Mouse (Mus musculus): ENCODE results near the gene Stk24. TPM values are rescaled to one million over a fixed set of nuclear protein-coding genes. Genes with fewer than 3 reads are reported as not detected.
A peak's percentile ranks its signal among the peaks of the same experiment; 100 is the strongest.

The Stk24 gene
- polyA plus RNA-seq (2012; fragmentation: generic; extraction: Trizol): 29.8 TPM
- long read RNA-seq, experiment 1, transcript Stk24-201 (11 exons, 2,676 nt): major isoform, 11 of 17 reads
- long read RNA-seq, experiment 1, partial matches to known transcripts: 3 of 17 reads
- long read RNA-seq, experiment 1, other reads (novel, unspliced or antisense): 3 of 17 reads
- long read RNA-seq, experiment 2, transcript Stk24-201 (11 exons, 2,676 nt): major isoform, 40 of 50 reads
- long read RNA-seq, experiment 2, partial matches to known transcripts: 5 of 50 reads
- long read RNA-seq, experiment 2, other reads (novel, unspliced or antisense): 5 of 50 reads

- H3K36me3 ChIP-seq (ENCODE audit: control insufficient read depth, insufficient read depth): peaks cover 28% of the 10 kb centered on the region
- H3ac ChIP-seq (ENCODE audit: control insufficient read depth, insufficient read length, low read depth): peak within 1 kb of the TSS; percentile 98
- TF ChIP-seq USF1 (IDR thresholded peaks at IDR 0.05; ENCODE audit: low read depth): no peak
- TF ChIP-seq CTCF (IDR thresholded peaks at IDR 0.05; ENCODE audit: control insufficient read depth, insufficient read depth, insufficient read length): no peak
- no peak for TF ChIP-seq CEBPB (IDR thresholded peaks at IDR 0.05; ENCODE audit: low read depth)
- TF ChIP-seq MAX (IDR thresholded peaks at IDR 0.05): no peak
- TF ChIP-seq FOSL1 (IDR thresholded peaks at IDR 0.05; ENCODE audit: insufficient read depth, low read length, poor library complexity, severe bottlenecking): no peak
- no peak for TF ChIP-seq MYOG (IDR thresholded peaks at IDR 0.05; ENCODE audit: control insufficient read depth, extremely low read depth, insufficient read length)
- no peak for TF ChIP-seq MYOD1 (IDR thresholded peaks at IDR 0.05; ENCODE audit: control insufficient read depth, insufficient read length, low read depth)
- no peaks in the 10 kb centered on the region for H3K27me3 ChIP-seq (ENCODE audit: control insufficient read depth, insufficient read depth, insufficient read length)
- H3K79me2 ChIP-seq (ENCODE audit: control insufficient read depth, insufficient read depth): peaks cover 41% of the 10 kb centered on the region
- H3K4me3 ChIP-seq (ENCODE audit: insufficient read depth, poor library complexity, severe bottlenecking): peak within 1 kb of the TSS; percentile 83
- peaks cover 40% of the 10 kb centered on the region for H3K79me3 ChIP-seq (ENCODE audit: low read depth)
Measured at GRCm38 (mm10) chr14:121379827-121380145, at the start of gene Stk24. Stk24 (minus strand) TSS chr14:121380011.

- H3ac ChIP-seq (ENCODE audit: control insufficient read depth, insufficient read length, low read depth): no peak overlapping the region
- TF ChIP-seq MYOD1 (IDR thresholded peaks at IDR 0.05; ENCODE audit: control insufficient read depth, insufficient read length, low read depth) (no peak), FOSL1 (IDR thresholded peaks at IDR 0.05; ENCODE audit: insufficient read depth, low read length, poor library complexity, severe bottlenecking) (no peak), MYOG (IDR thresholded peaks at IDR 0.05; ENCODE audit: control insufficient read depth, extremely low read depth, insufficient read length) (no peak), CEBPB (IDR thresholded peaks at IDR 0.05; ENCODE audit: low read depth) (no peak), CTCF (IDR thresholded peaks at IDR 0.05; ENCODE audit: control insufficient read depth, insufficient read depth, insufficient read length) (no peak), MAX (IDR thresholded peaks at IDR 0.05) (no peak), USF1 (IDR thresholded peaks at IDR 0.05; ENCODE audit: low read depth) (no peak)
- no peaks in the 10 kb centered on the region for H3K36me3 ChIP-seq (ENCODE audit: control insufficient read depth, insufficient read depth)
- no peaks in the 10 kb centered on the region for H3K79me2 ChIP-seq (ENCODE audit: control insufficient read depth, insufficient read depth)
- no peaks in the 10 kb centered on the region for H3K79me3 ChIP-seq (ENCODE audit: low read depth)
- H3K4me3 ChIP-seq (ENCODE audit: insufficient read depth, poor library complexity, severe bottlenecking): no peak overlapping the region
- H3K27me3 ChIP-seq (ENCODE audit: control insufficient read depth, insufficient read depth, insufficient read length): no peaks in the 10 kb centered on the region
Measured at GRCm38 (mm10) chr14:121428148-121428547, 48.3 kb upstream of the Stk24 start.

- Histone ChIP-seq H3K36me3 (ENCODE audit: control insufficient read depth, insufficient read depth) (no peaks in the 10 kb centered on the region), H3K79me2 (ENCODE audit: control insufficient read depth, insufficient read depth) (no peaks in the 10 kb centered on the region), H3K79me3 (ENCODE audit: low read depth) (no peaks in the 10 kb centered on the region), H3K27me3 (ENCODE audit: control insufficient read depth, insufficient read depth, insufficient read length) (no peaks in the 10 kb centered on the region), H3K4me3 (ENCODE audit: insufficient read depth, poor library complexity, severe bottlenecking) (no peak overlapping the region), H3ac (ENCODE audit: control insufficient read depth, insufficient read length, low read depth) (no peak overlapping the region)
- TF ChIP-seq MAX (IDR thresholded peaks at IDR 0.05) (no peak), USF1 (IDR thresholded peaks at IDR 0.05; ENCODE audit: low read depth) (no peak), CEBPB (IDR thresholded peaks at IDR 0.05; ENCODE audit: low read depth) (no peak), MYOD1 (IDR thresholded peaks at IDR 0.05; ENCODE audit: control insufficient read depth, insufficient read length, low read depth) (no peak), FOSL1 (IDR thresholded peaks at IDR 0.05; ENCODE audit: insufficient read depth, low read length, poor library complexity, severe bottlenecking) (no peak)
Measured at GRCm38 (mm10) chr14:121426743-121427142, 46.9 kb upstream of the Stk24 start.

- Histone ChIP-seq H3K79me2 (ENCODE audit: control insufficient read depth, insufficient read depth) (no peaks in the 10 kb centered on the region), H3K79me3 (ENCODE audit: low read depth) (no peaks in the 10 kb centered on the region), H3ac (ENCODE audit: control insufficient read depth, insufficient read length, low read depth) (no peak overlapping the region), H3K4me3 (ENCODE audit: insufficient read depth, poor library complexity, severe bottlenecking) (no peak overlapping the region), H3K36me3 (ENCODE audit: control insufficient read depth, insufficient read depth) (no peaks in the 10 kb centered on the region), H3K27me3 (ENCODE audit: control insufficient read depth, insufficient read depth, insufficient read length) (no peaks in the 10 kb centered on the region)
- TF ChIP-seq MYOG (IDR thresholded peaks at IDR 0.05; ENCODE audit: control insufficient read depth, extremely low read depth, insufficient read length) (no peak), FOSL1 (IDR thresholded peaks at IDR 0.05; ENCODE audit: insufficient read depth, low read length, poor library complexity, severe bottlenecking) (no peak), CTCF (IDR thresholded peaks at IDR 0.05; ENCODE audit: control insufficient read depth, insufficient read depth, insufficient read length) (no peak), MYOD1 (IDR thresholded peaks at IDR 0.05; ENCODE audit: control insufficient read depth, insufficient read length, low read depth) (no peak), MAX (IDR thresholded peaks at IDR 0.05) (no peak), USF1 (IDR thresholded peaks at IDR 0.05; ENCODE audit: low read depth) (no peak), CEBPB (IDR thresholded peaks at IDR 0.05; ENCODE audit: low read depth) (no peak)
Measured at GRCm38 (mm10) chr14:121425004-121425793, 45.4 kb upstream of the Stk24 start.

GRCm38 (mm10) chr14:121423341-121423751 lies 43.5 kb upstream of the Stk24 start:
- Histone ChIP-seq H3K4me3 (ENCODE audit: insufficient read depth, poor library complexity, severe bottlenecking) (no peak overlapping the region), H3K79me2 (ENCODE audit: control insufficient read depth, insufficient read depth) (no peaks in the 10 kb centered on the region), H3ac (ENCODE audit: control insufficient read depth, insufficient read length, low read depth) (no peak overlapping the region), H3K27me3 (ENCODE audit: control insufficient read depth, insufficient read depth, insufficient read length) (no peaks in the 10 kb centered on the region), H3K79me3 (ENCODE audit: low read depth) (no peaks in the 10 kb centered on the region), H3K36me3 (ENCODE audit: control insufficient read depth, insufficient read depth) (no peaks in the 10 kb centered on the region)
- TF ChIP-seq CTCF (IDR thresholded peaks at IDR 0.05; ENCODE audit: control insufficient read depth, insufficient read depth, insufficient read length) (no peak), CEBPB (IDR thresholded peaks at IDR 0.05; ENCODE audit: low read depth) (no peak), USF1 (IDR thresholded peaks at IDR 0.05; ENCODE audit: low read depth) (no peak), MAX (IDR thresholded peaks at IDR 0.05) (no peak)

Measured in C2C12 (cell line).